9 mouse cellular contexts compared by ENCODE assay signal in the genomic region with DNA sequence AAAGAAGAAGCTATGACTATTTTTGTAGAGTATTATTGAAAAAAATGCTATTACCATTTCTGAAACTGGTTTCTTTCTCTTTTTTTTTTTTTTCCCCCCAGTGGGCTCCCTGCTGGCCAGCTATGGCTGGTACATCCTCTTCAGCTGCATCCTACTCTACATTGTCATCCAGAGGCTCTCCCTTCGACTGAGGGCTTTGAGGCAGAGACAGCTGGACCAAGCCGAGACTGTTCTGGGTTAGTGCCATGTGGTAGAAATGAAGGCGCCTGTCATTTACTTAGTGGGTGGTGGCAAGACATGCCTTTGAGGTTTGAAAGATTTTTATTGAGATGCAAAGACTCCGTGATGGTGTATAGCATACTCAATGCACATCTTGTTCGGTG. TPM values are rescaled to one million over a fixed set of nuclear protein-coding genes. Genes with fewer than 3 reads are reported as not detected.
DNase-seq lines count a peak whose midpoint lies in the region; ATAC-seq and TF ChIP-seq lines count a peak whose summit lies in the region.
"Had no signal": no experiment of that assay in that cellular context is flagged by ENCODE, and none has a peak within 500 bp of the region (broad histone marks: within the 10 kb centered on the region; RNA-seq: fewer than 3 reads in every experiment).

No protein-coding gene starts in this region.

- H3K9me3 ChIP-seq in intestine, postnatal 0 days (ENCODE audit: control insufficient read depth): no peaks in the 10 kb centered on the region
- H3K9me3 ChIP-seq in neural tube, embryonic 14.5 days (ENCODE audit: control insufficient read depth, low read length): no peaks in the 10 kb centered on the region

- TF ChIP-seq CTCF in cerebellum, adult 2 months (IDR thresholded peaks at IDR 0.05; ENCODE audit: borderline replicate concordance, insufficient read depth, low read depth, low read length): no peak
- no peak for TF ChIP-seq CTCF in spleen, adult 2 months (IDR thresholded peaks at IDR 0.05; ENCODE audit: extremely low read depth, insufficient read depth, insufficient read length, insufficient replicate concordance)
- peak; percentile 23; the same call in 1 of the 2 replicates for TF ChIP-seq CTCF in intestine, postnatal 0 days (IDR thresholded peaks at IDR 0.05; ENCODE audit: low read depth)

- H3K4me3 ChIP-seq in cerebellum, adult 2 months (replicated peaks; ENCODE audit: insufficient read depth, low read depth, low read length): peak overlapping the region; percentile 75
- peak overlapping the region; percentile 76; the same call in 1 of the 2 replicates for H3K4me3 ChIP-seq in spleen, adult 2 months (ENCODE audit: extremely low read depth, insufficient read depth, insufficient read length)
- peak overlapping the region; percentile 76 for H3K4me3 ChIP-seq in intestine, postnatal 0 days (ENCODE audit: low read depth, low read length)
- peak overlapping the region; percentile 79 for H3K4me3 ChIP-seq in neural tube, embryonic 14.5 days (ENCODE audit: low read depth, low read length)

- peaks cover 16% of the 10 kb centered on the region for H3K36me3 ChIP-seq in spleen, adult 2 months (ENCODE audit: control insufficient read depth, insufficient read depth, low read length)
- H3K36me3 ChIP-seq in intestine, postnatal 0 days (ENCODE audit: control insufficient read depth, insufficient read depth): peaks cover 40% of the 10 kb centered on the region
- H3K36me3 ChIP-seq in neural tube, embryonic 14.5 days (ENCODE audit: control insufficient read depth, insufficient read depth, low read length): peaks cover 27% of the 10 kb centered on the region

- WGBS in cerebellum, adult 2 months: 12% methylated on average over 5 of the region's 5 CpGs
- 44% methylated on average over 5 of the region's 5 CpGs for WGBS in spleen, adult 2 months
- WGBS in intestine, postnatal 0 days: 30% methylated on average over 5 of the region's 5 CpGs
- 40% methylated on average over 5 of the region's 5 CpGs for WGBS in neural tube, embryonic 14.5 days

- H3K4me1 ChIP-seq in cerebellum, adult 2 months (ENCODE audit: control insufficient read depth, insufficient read depth, low read length): peaks cover 12% of the 10 kb centered on the region
- peaks cover 4% of the 10 kb centered on the region for H3K4me1 ChIP-seq in spleen, adult 2 months (ENCODE audit: control insufficient read depth, insufficient read depth, insufficient read length)
- H3K4me1 ChIP-seq in intestine, postnatal 0 days (replicated peaks; ENCODE audit: control insufficient read depth, insufficient read depth, low read length): peaks cover 2% of the 10 kb centered on the region; the same call in 1 of the 2 replicates
- peaks cover 10% of the 10 kb centered on the region; the same call in 1 of the 2 replicates for H3K4me1 ChIP-seq in neural tube, embryonic 14.5 days (ENCODE audit: control insufficient read depth, insufficient read depth, low read length)

- peak in 1 of 2 experiments; percentile 20 for DNase-seq in cerebellum, adult 2 months
- DNase-seq in spleen, adult 2 months (ENCODE audit: low read depth in 1 of 2, low spot score in 2 of 2): no peak
- DNase-seq in spleen, postnatal 36 days (ENCODE audit: low spot score in 2 of 2): no peak
- no peak for DNase-seq in right cerebral cortex, adult 18-20 months
- DNase-seq in adrenal gland, postnatal 25 days: no peak

- no peak for TF ChIP-seq POLR2A in cerebellum, adult 2 months (IDR thresholded peaks at IDR 0.05; ENCODE audit: borderline replicate concordance, insufficient read depth, low read length)
- TF ChIP-seq POLR2A in spleen, adult 2 months (IDR thresholded peaks at IDR 0.05; ENCODE audit: low read depth, low read length): no peak

- no peak overlapping the region for H3K27ac ChIP-seq in cerebellum, adult 2 months (ENCODE audit: insufficient read depth, low read length)
- H3K27ac ChIP-seq in spleen, adult 2 months (ENCODE audit: insufficient read depth, low read length): no peak overlapping the region
- H3K27ac ChIP-seq in intestine, postnatal 0 days (ENCODE audit: low read depth, low read length): 0 out of 2 replicates have a peak overlapping the region, but pooled peaks have one; percentile 85
- H3K27ac ChIP-seq in neural tube, embryonic 14.5 days (ENCODE audit: low read depth, low read length): no peak overlapping the region; the same call in 1 of the 2 replicates

- no peak for ATAC-seq in cerebellum, adult (ENCODE audit: insufficient number of reproducible peaks, low FRiP score, low TSS enrichment)
- no peak for ATAC-seq in intestine, postnatal 0 days
- no peak for ATAC-seq in neural tube, embryonic 14.5 days (ENCODE audit: low read depth)

- H3K27me3 ChIP-seq in cerebellum, adult 2 months (ENCODE audit: control insufficient read depth, insufficient read depth, low read length): no peaks in the 10 kb centered on the region
- no peaks in the 10 kb centered on the region for H3K27me3 ChIP-seq in spleen, adult 2 months (ENCODE audit: control insufficient read depth, insufficient read depth, low read length)
- H3K27me3 ChIP-seq in intestine, postnatal 0 days (replicated peaks; ENCODE audit: control insufficient read depth, insufficient read depth, low read length): no peaks in the 10 kb centered on the region
- no peaks in the 10 kb centered on the region for H3K27me3 ChIP-seq in neural tube, embryonic 14.5 days (ENCODE audit: control insufficient read depth, insufficient read depth, low read length)

- peak overlapping the region; percentile 81 for H3K9ac ChIP-seq in intestine, postnatal 0 days (ENCODE audit: low read depth, low read length)
- H3K9ac ChIP-seq in neural tube, embryonic 14.5 days (replicated peaks; ENCODE audit: low read depth, low read length): peak overlapping the region; percentile 64

- peak overlapping the region; percentile 89 for H3K4me2 ChIP-seq in intestine, postnatal 0 days (replicated peaks; ENCODE audit: low read depth)
- peak overlapping the region; percentile 91 for H3K4me2 ChIP-seq in neural tube, embryonic 14.5 days (ENCODE audit: low read depth, low read length)

RNA-seq across cellular contexts. Expression of gene Selenos, which starts 0.8 kb away (rescaled TPM):
- 113 and 123 TPM in 2 replicates for polyA plus RNA-seq in cerebellum, adult 2 months (2012; rRNA removed)
- 63.7 and 81.9 TPM in 2 replicates for polyA plus RNA-seq in spleen, adult 2 months (2012; rRNA removed)
- polyA plus RNA-seq in intestine, postnatal 0 days (2015; fragmentation: Nextera tagmentation; extraction: Ambion mirVana): 155 and 156 TPM in 2 replicates
- polyA plus RNA-seq in neural tube, embryonic 14.5 days (2014; fragmentation: Nextera tagmentation; extraction: Ambion mirVana): 79.0 and 89.7 TPM in 2 replicates
- 79.3 and 93.6 TPM in 2 replicates for total RNA-seq in adrenal gland, postnatal 25 days (2021)

RNA-seq across cellular contexts. Expression of gene Snrpa1, which starts 21.4 kb away (rescaled TPM):
- 43.8 and 45.9 TPM in 2 replicates for polyA plus RNA-seq in cerebellum, adult 2 months (2012; rRNA removed)
- 7.2 and 9.1 TPM in 2 replicates for polyA plus RNA-seq in spleen, adult 2 months (2012; rRNA removed)
- polyA plus RNA-seq in intestine, postnatal 0 days (2015; fragmentation: Nextera tagmentation; extraction: Ambion mirVana): 63.5 and 66.1 TPM in 2 replicates
- polyA plus RNA-seq in neural tube, embryonic 14.5 days (2014; fragmentation: Nextera tagmentation; extraction: Ambion mirVana): 114 and 125 TPM in 2 replicates
- total RNA-seq in adrenal gland, postnatal 25 days (2021): 40.3 and 41.1 TPM in 2 replicates

RNA-seq across cellular contexts. Expression of gene Chsy1, which starts 29.1 kb away (rescaled TPM):
- 6.1 and 6.8 TPM in 2 replicates for polyA plus RNA-seq in cerebellum, adult 2 months (2012; rRNA removed)
- polyA plus RNA-seq in spleen, adult 2 months (2012; rRNA removed): 9.0 and 12.9 TPM in 2 replicates
- 4.4 and 4.6 TPM in 2 replicates for polyA plus RNA-seq in intestine, postnatal 0 days (2015; fragmentation: Nextera tagmentation; extraction: Ambion mirVana)
- polyA plus RNA-seq in neural tube, embryonic 14.5 days (2014; fragmentation: Nextera tagmentation; extraction: Ambion mirVana): 16.1 and 16.4 TPM in 2 replicates
- 12.6 and 15.2 TPM in 2 replicates for total RNA-seq in adrenal gland, postnatal 25 days (2021)

RNA-seq across cellular contexts. Expression of gene Gm45213, which starts 36.8 kb away (rescaled TPM):
- not detected in 2 replicates for polyA plus RNA-seq in cerebellum, adult 2 months (2012; rRNA removed)
- not detected in 2 replicates for polyA plus RNA-seq in spleen, adult 2 months (2012; rRNA removed)
- not detected in 2 replicates for polyA plus RNA-seq in intestine, postnatal 0 days (2015; fragmentation: Nextera tagmentation; extraction: Ambion mirVana)
- polyA plus RNA-seq in neural tube, embryonic 14.5 days (2014; fragmentation: Nextera tagmentation; extraction: Ambion mirVana): not detected in 2 replicates
- not detected in 2 replicates for total RNA-seq in adrenal gland, postnatal 25 days (2021)
- total RNA-seq: layer of hippocampus, postnatal 36 days had no signal
